Mouse (Mus musculus): Measurements from ENCODE around the gene Col7a1. TPM values are rescaled to one million over a fixed set of nuclear protein-coding genes. Genes with fewer than 3 reads are reported as not detected.

Gene Col7a1
- polyA plus RNA-seq, 1 experiment = 0.15 TPM

- no peak for TF ChIP-seq GATA1 (IDR thresholded peaks at IDR 0.05; ENCODE audit: low read length)
Measured at GRCm38 (mm10) chr9:108998287-108999166, 45.1 kb downstream of the Col7a1 start.

- TF ChIP-seq GATA1 (IDR thresholded peaks at IDR 0.05; ENCODE audit: low read length) = no peak
Measured at GRCm38 (mm10) chr9:108999167-108999526, 45.8 kb downstream of the Col7a1 start.

- no peak for TF ChIP-seq GATA1 (IDR thresholded peaks at IDR 0.05; ENCODE audit: low read length)
Measured at GRCm38 (mm10) chr9:109000726-109001125, 47.3 kb downstream of the Col7a1 start.

- no peak for TF ChIP-seq GATA1 (IDR thresholded peaks at IDR 0.05; ENCODE audit: low read length)
Measured at GRCm38 (mm10) chr9:109003201-109003600, 49.8 kb downstream of the Col7a1 start.

- TF ChIP-seq GATA1 (IDR thresholded peaks at IDR 0.05; ENCODE audit: low read length) = no peak
Measured at GRCm38 (mm10) chr9:109007025-109007780, 53.8 kb downstream of the Col7a1 start.

GRCm38 (mm10) chr9:109008081-109008480 is 54.7 kb downstream of the Col7a1 start:
- no peak for TF ChIP-seq GATA1 (IDR thresholded peaks at IDR 0.05; ENCODE audit: low read length)

GRCm38 (mm10) chr9:109008994-109009635 is 55.7 kb downstream of the Col7a1 start:
- no peak for TF ChIP-seq GATA1 (IDR thresholded peaks at IDR 0.05; ENCODE audit: low read length)

- TF ChIP-seq GATA1 (IDR thresholded peaks at IDR 0.05; ENCODE audit: low read length) = no peak
Measured at GRCm38 (mm10) chr9:109009636-109010315, 56.4 kb downstream of the Col7a1 start.

- TF ChIP-seq GATA1 (IDR thresholded peaks at IDR 0.05; ENCODE audit: low read length) = no peak
Measured at GRCm38 (mm10) chr9:109010316-109010690, 56.9 kb downstream of the Col7a1 start.

GRCm38 (mm10) chr9:109015397-109015796 is 62.0 kb downstream of the Col7a1 start:
- TF ChIP-seq GATA1 (IDR thresholded peaks at IDR 0.05; ENCODE audit: low read length) = no peak

- TF ChIP-seq GATA1 (IDR thresholded peaks at IDR 0.05; ENCODE audit: low read length) = no peak
Measured at GRCm38 (mm10) chr9:109016973-109017604, 63.7 kb downstream of the Col7a1 start.

- TF ChIP-seq GATA1 (IDR thresholded peaks at IDR 0.05; ENCODE audit: low read length) = no peak
Measured at GRCm38 (mm10) chr9:109021428-109021827, 68.0 kb downstream of the Col7a1 start.

GRCm38 (mm10) chr9:109022866-109023685 is 69.7 kb downstream of the Col7a1 start:
- TF ChIP-seq GATA1 (IDR thresholded peaks at IDR 0.05; ENCODE audit: low read length) = no peak

- no peak for TF ChIP-seq GATA1 (IDR thresholded peaks at IDR 0.05; ENCODE audit: low read length)
Measured at GRCm38 (mm10) chr9:109027521-109027920, 74.1 kb downstream of the Col7a1 start.
